Mouse (Mus musculus) layer of hippocampus, postnatal 36 days (tissue): Measurements from ENCODE around the gene Sox13. TPM values are rescaled to one million over a fixed set of nuclear protein-coding genes. Genes with fewer than 3 reads are reported as not detected.
"Not testable (repeated sequence)": the region's sequence is repeated elsewhere in the genome, so short reads cannot be mapped to it uniquely, and the experiment has no call there.

Experiments
- DNase-seq, 2 experiments: peaks; one replicate each; pipeline ENCODE4 v3.0.0; 2022
- total RNA-seq, 2 experiments: library from RNA; stranded (reverse); gene quantifications; 2 replicates each; pipeline ENCODE4 v1.2.3; 2021

Gene Sox13
- total RNA-seq, 2 experiments from 2014 or later: 7.2 TPM

- DNase-seq: no peak
Measured at GRCm38 (mm10) chr1:133367606-133368488, 56.3 kb downstream of the Sox13 start.

- no peak for DNase-seq
Measured at GRCm38 (mm10) chr1:133366951-133367605, 57.1 kb downstream of the Sox13 start.

- DNase-seq: no peak
Measured at GRCm38 (mm10) chr1:133364890-133365289, 59.3 kb downstream of the Sox13 start.

- DNase-seq: no peak
Measured at GRCm38 (mm10) chr1:133364022-133364630, 60.1 kb downstream of the Sox13 start.

- peak; percentile 58 to 59 for DNase-seq
Measured at GRCm38 (mm10) chr1:133363276-133364021, 60.7 kb downstream of the Sox13 start, which contains the start of gene Etnk2. Etnk2 (plus strand) TSS chr1:133363572.

GRCm38 (mm10) chr1:133362103-133362502, 62.1 kb downstream of the Sox13 start:
- DNase-seq: no peak

GRCm38 (mm10) chr1:133361006-133361405, 63.2 kb downstream of the Sox13 start:
- DNase-seq: no peak

GRCm38 (mm10) chr1:133356330-133356729, 67.8 kb downstream of the Sox13 start:
- no peak for DNase-seq

- no peak for DNase-seq
Measured at GRCm38 (mm10) chr1:133355912-133356311, 68.3 kb downstream of the Sox13 start.

GRCm38 (mm10) chr1:133355469-133355868, 68.7 kb downstream of the Sox13 start:
- DNase-seq: no peak

- peak; percentile 84 to 85 for DNase-seq
Measured at GRCm38 (mm10) chr1:133353371-133353809, 70.8 kb downstream of the Sox13 start.

- no peak for DNase-seq
Measured at GRCm38 (mm10) chr1:133351762-133352161, 72.4 kb downstream of the Sox13 start.

- DNase-seq: no peak
Measured at GRCm38 (mm10) chr1:133350210-133350609, 74.0 kb downstream of the Sox13 start, which contains the start of gene Ren1. Ren1 (plus strand) TSS chr1:133350510.

GRCm38 (mm10) chr1:133347693-133348520, 76.3 kb downstream of the Sox13 start:
- DNase-seq: no peak

GRCm38 (mm10) chr1:133347226-133347625, 77.0 kb downstream of the Sox13 start:
- DNase-seq: no peak

- no peak for DNase-seq
Measured at GRCm38 (mm10) chr1:133346531-133346930, 77.6 kb downstream of the Sox13 start.

- no peak for DNase-seq
Measured at GRCm38 (mm10) chr1:133344357-133344756, 79.8 kb downstream of the Sox13 start.

- DNase-seq: not testable (repeated sequence)
Measured at GRCm38 (mm10) chr1:133340403-133340802, 83.8 kb downstream of the Sox13 start.

- DNase-seq: no peak
Measured at GRCm38 (mm10) chr1:133333937-133334336, 90.2 kb downstream of the Sox13 start.

- DNase-seq: no peak
Measured at GRCm38 (mm10) chr1:133332656-133333430, 91.3 kb downstream of the Sox13 start.
